Mouse (Mus musculus) heart, postnatal 0 days (tissue): ENCODE data around the gene Scn3b.

Source experiments
- CTCF ChIP-seq: IDR thresholded peaks from 2 replicates; pipeline ENCODE4 v1.5.1; 2016; ENCODE audit warnings: antibody characterized with exemption, control low read depth, low read depth
- EP300 ChIP-seq: IDR thresholded peaks from 2 replicates; pipeline ENCODE4 v1.6.1; 2016; ENCODE audit warnings: antibody characterized with exemption, low read depth

- TF ChIP-seq EP300 (no peak), CTCF (peak; percentile 10; the same call in 1 of the 2 replicates)
Measured at GRCm38 (mm10) chr9:40268040-40268747, 823 bp upstream of the Scn3b start.
